Mouse (Mus musculus) limb, embryonic 14.5 days (tissue): Measurements from ENCODE around the gene Rtel1. TPM values are rescaled to one million over a fixed set of nuclear protein-coding genes. Genes with fewer than 3 reads are reported as not detected.

ENCODE experiments used
- ATAC-seq: fragments of 200-750 bp; cut with Nextera tagmentation; 2 replicates; pipeline ENCODE4 v1.8.0; 2017; ENCODE audit warnings: low read depth, moderate number of reproducible peaks, moderate TSS enrichment; ENCODE audit not compliant: low FRiP score
- DNase-seq: peaks from one replicate; pipeline ENCODE4 v3.0.0-alpha.2; 2015; ENCODE audit warnings: low spot score
- H3K27ac ChIP-seq: fragments of 300-500 bp; sonication (generic); replicated peaks from 2 replicates; pipeline ENCODE4 v1.5.1; 2014; ENCODE audit warnings: low read depth, mild to moderate bottlenecking, low read length, moderate library complexity, mixed read lengths
- H3K27me3 ChIP-seq: fragments of 300-500 bp; sonication (generic); 2 replicates; pipeline ENCODE4 v1.6.1; 2014; ENCODE audit warnings: low read length, mixed read lengths; ENCODE audit not compliant: control insufficient read depth, insufficient read depth
- H3K36me3 ChIP-seq: fragments of 300-500 bp; sonication (generic); 2 replicates; pipeline ENCODE4 v1.6.1; 2014; ENCODE audit warnings: mild to moderate bottlenecking, low read length, moderate library complexity, mixed read lengths; ENCODE audit not compliant: control insufficient read depth, insufficient read depth
- H3K4me1 ChIP-seq: fragments of 300-500 bp; sonication (generic); 2 replicates; pipeline ENCODE4 v1.6.1; 2014; ENCODE audit warnings: antibody characterized with exemption, low read length, mixed read lengths; ENCODE audit not compliant: control insufficient read depth, insufficient read depth
- H3K4me2 ChIP-seq: fragments of 300-500 bp; sonication (generic); replicated peaks from 2 replicates; pipeline ENCODE4 v1.6.1; 2014; ENCODE audit warnings: low read depth, mild to moderate bottlenecking, low read length, moderate library complexity; ENCODE audit not compliant: severe bottlenecking
- H3K4me3 ChIP-seq: fragments of 300-500 bp; sonication (generic); replicated peaks from 2 replicates; pipeline ENCODE4 v1.5.1; 2014; ENCODE audit warnings: low read length
- H3K9ac ChIP-seq: fragments of 300-500 bp; sonication (generic); 2 replicates; pipeline ENCODE4 v1.6.1; 2014; ENCODE audit warnings: mild to moderate bottlenecking, low read depth, low read length, moderate library complexity; ENCODE audit not compliant: severe bottlenecking
- H3K9me3 ChIP-seq: fragments of 300-500 bp; sonication (generic); 2 replicates; pipeline ENCODE4 v1.6.1; 2016; ENCODE audit warnings: low read length; ENCODE audit not compliant: control insufficient read depth
- POLR2A ChIP-seq: fragments of 200-500 bp; IDR thresholded peaks from 2 replicates; pipeline ENCODE4 v1.8.0; 2012; ENCODE audit warnings: inconsistent platforms, mild to moderate bottlenecking, moderate library complexity, borderline replicate concordance; ENCODE audit not compliant: insufficient read depth, insufficient read length; ENCODE audit errors: extremely low read depth
- WGBS: fragments of 180-500 bp; shearing (Covaris S2); extraction: QIAGEN DNeasy Blood & Tissue Kit; methylation state at CpG from one replicate; pipeline ENCODE4 v1.1.7; 2014; 5-methylcytosine and 5-hydroxymethylcytosine counted together
- polyA plus RNA-seq, 2 experiments: library from polyadenylated mRNA; depleted of rRNA in 1 of 2; stranded (reverse) in 1 of 2; unstranded in 1 of 2; fragments of >200 nt; fragmentation: Nextera tagmentation in 1 of 2; extraction: Ambion mirVana in 1 of 2; gene quantifications; 2 replicates each; pipeline versions ENCODE4 v1.2.1 to v1.2.3; 2012 to 2014

The Rtel1 gene
- polyA plus RNA-seq, 2 experiments, result 53.3 to 110 TPM

GRCm38 (mm10) chr2:181326098-181326497 lies 6.6 kb downstream of the Rtel1 start:
- no peaks in the 10 kb centered on the region for H3K27me3 ChIP-seq
- H3K4me3 ChIP-seq, result no peak overlapping the region
- H3K36me3 ChIP-seq, result peaks cover 77% of the 10 kb centered on the region
- no peak for DNase-seq
- H3K9ac ChIP-seq, result no peak overlapping the region
- no peak for TF ChIP-seq POLR2A
- H3K9me3 ChIP-seq, result no peaks in the 10 kb centered on the region
- ATAC-seq, result no peak
- H3K4me1 ChIP-seq, result no peaks in the 10 kb centered on the region
- WGBS, result 88% methylated on average over 2 of the region's 2 CpGs
- no peak overlapping the region for H3K27ac ChIP-seq
- no peak overlapping the region for H3K4me2 ChIP-seq

GRCm38 (mm10) chr2:181332542-181332941 lies 13.0 kb downstream of the Rtel1 start:
- no peak for DNase-seq
- H3K4me2 ChIP-seq, result no peak overlapping the region
- no peak for TF ChIP-seq POLR2A
- ATAC-seq, result no peak
- H3K36me3 ChIP-seq, result peaks cover 69% of the 10 kb centered on the region
- H3K9ac ChIP-seq, result no peak overlapping the region
- no peaks in the 10 kb centered on the region for H3K4me1 ChIP-seq
- no peak overlapping the region for H3K27ac ChIP-seq
- no peaks in the 10 kb centered on the region for H3K27me3 ChIP-seq
- H3K4me3 ChIP-seq, result no peak overlapping the region
- no peaks in the 10 kb centered on the region for H3K9me3 ChIP-seq

- 66% methylated on average over 3 of the region's 3 CpGs for WGBS
- Histone ChIP-seq H3K4me2 (no peak overlapping the region), H3K9ac (no peak overlapping the region), H3K36me3 (peaks cover 69% of the 10 kb centered on the region), H3K27ac (no peak overlapping the region), H3K9me3 (no peaks in the 10 kb centered on the region), H3K27me3 (no peaks in the 10 kb centered on the region), H3K4me1 (no peaks in the 10 kb centered on the region), H3K4me3 (no peak overlapping the region)
- DNase-seq, result peak; percentile 82
- TF ChIP-seq POLR2A, result no peak
- 0 out of 2 replicates have a peak, but pooled peaks have one; percentile 44 for ATAC-seq
Observed at GRCm38 (mm10) chr2:181334023-181334422, 14.5 kb downstream of the Rtel1 start.

- Histone ChIP-seq H3K4me1 (no peaks in the 10 kb centered on the region), H3K27ac (no peak overlapping the region), H3K9ac (no peak overlapping the region), H3K9me3 (no peaks in the 10 kb centered on the region), H3K36me3 (peaks cover 77% of the 10 kb centered on the region), H3K4me3 (no peak overlapping the region), H3K4me2 (no peak overlapping the region), H3K27me3 (no peaks in the 10 kb centered on the region)
- 79% methylated on average over 4 of the region's 4 CpGs for WGBS
- DNase-seq (no peak), ATAC-seq (no peak)
- TF ChIP-seq POLR2A, result no peak
Observed at GRCm38 (mm10) chr2:181340426-181340825, 20.9 kb downstream of the Rtel1 start.

- H3K9me3 ChIP-seq, result no peaks in the 10 kb centered on the region
- H3K4me3 ChIP-seq, result no peak overlapping the region
- 96% methylated on average over 6 of the region's 6 CpGs for WGBS
- H3K27me3 ChIP-seq, result no peaks in the 10 kb centered on the region
- H3K36me3 ChIP-seq, result peaks cover 86% of the 10 kb centered on the region
- ATAC-seq, result no peak
- no peak for TF ChIP-seq POLR2A
- H3K27ac ChIP-seq, result no peak overlapping the region
- H3K4me1 ChIP-seq, result no peaks in the 10 kb centered on the region
- H3K9ac ChIP-seq, result no peak overlapping the region
- DNase-seq, result no peak
- H3K4me2 ChIP-seq, result no peak overlapping the region
Observed at GRCm38 (mm10) chr2:181342766-181343165, 23.2 kb downstream of the Rtel1 start.

- Histone ChIP-seq H3K4me1 (no peaks in the 10 kb centered on the region), H3K36me3 (peaks cover 84% of the 10 kb centered on the region), H3K4me2 (no peak overlapping the region), H3K4me3 (no peak overlapping the region), H3K27ac (no peak overlapping the region), H3K27me3 (no peaks in the 10 kb centered on the region), H3K9me3 (no peaks in the 10 kb centered on the region), H3K9ac (no peak overlapping the region)
- TF ChIP-seq POLR2A, result no peak
- ATAC-seq (no peak), DNase-seq (no peak)
- 94% methylated on average over 3 of the region's 3 CpGs for WGBS
Observed at GRCm38 (mm10) chr2:181356780-181357179, 37.2 kb downstream of the Rtel1 start.
